Mouse (Mus musculus) kidney, adult 9 months (tissue): ENCODE measurements at regions not wholly inside any gene's neighbourhood (a gene's known extent, or its start where the extent isn't known, plus 50 kb on each side); places are given as distances from the start of the nearest gene placed in this dataset.
A peak's percentile ranks its signal among the peaks of the same experiment; 100 is the strongest.
"Not testable (repeated sequence)": the region's sequence is repeated elsewhere in the genome, so short reads cannot be mapped to it uniquely, and the experiment has no call there.

Source experiments
- DNase-seq: peaks from one replicate; pipeline ENCODE4 v3.0.0; 2022

DNA sequence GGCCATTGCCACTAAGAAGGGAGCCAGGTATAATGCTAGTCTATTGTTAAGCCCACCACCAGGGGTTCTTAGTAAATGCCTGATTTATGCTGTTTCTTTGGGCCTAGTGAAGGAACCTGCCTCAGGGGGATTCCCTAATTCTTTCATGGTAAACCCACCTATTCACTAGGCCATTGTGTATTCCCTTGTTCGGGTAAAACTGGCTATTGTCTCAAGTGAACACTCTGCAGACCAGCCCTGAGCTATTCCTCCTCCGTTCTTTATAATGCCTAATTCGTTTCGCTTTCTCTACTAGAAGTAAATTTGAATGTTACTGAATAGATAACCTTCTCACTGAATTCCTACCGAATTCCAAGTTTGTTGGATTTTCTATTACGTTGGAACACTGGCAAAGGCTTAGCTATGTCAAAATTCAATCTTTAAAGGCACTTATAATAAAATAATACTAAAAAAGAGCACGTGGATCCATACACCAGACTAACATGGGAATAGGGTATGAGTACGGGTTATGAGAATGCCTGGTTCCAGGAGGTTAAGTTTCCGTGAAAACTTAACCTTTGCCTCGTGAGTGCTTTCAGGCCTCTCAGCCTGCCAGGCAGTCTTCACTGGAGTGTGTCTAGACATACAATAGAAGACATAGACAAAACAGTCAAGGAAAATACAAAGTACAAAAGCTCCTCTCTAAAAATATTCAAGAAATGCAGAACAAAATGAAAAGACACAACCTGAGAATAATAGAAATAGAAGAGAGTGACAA is 536.8 kb upstream of the Cntn5 start:
- DNase-seq, result peak; percentile 52

DNA sequence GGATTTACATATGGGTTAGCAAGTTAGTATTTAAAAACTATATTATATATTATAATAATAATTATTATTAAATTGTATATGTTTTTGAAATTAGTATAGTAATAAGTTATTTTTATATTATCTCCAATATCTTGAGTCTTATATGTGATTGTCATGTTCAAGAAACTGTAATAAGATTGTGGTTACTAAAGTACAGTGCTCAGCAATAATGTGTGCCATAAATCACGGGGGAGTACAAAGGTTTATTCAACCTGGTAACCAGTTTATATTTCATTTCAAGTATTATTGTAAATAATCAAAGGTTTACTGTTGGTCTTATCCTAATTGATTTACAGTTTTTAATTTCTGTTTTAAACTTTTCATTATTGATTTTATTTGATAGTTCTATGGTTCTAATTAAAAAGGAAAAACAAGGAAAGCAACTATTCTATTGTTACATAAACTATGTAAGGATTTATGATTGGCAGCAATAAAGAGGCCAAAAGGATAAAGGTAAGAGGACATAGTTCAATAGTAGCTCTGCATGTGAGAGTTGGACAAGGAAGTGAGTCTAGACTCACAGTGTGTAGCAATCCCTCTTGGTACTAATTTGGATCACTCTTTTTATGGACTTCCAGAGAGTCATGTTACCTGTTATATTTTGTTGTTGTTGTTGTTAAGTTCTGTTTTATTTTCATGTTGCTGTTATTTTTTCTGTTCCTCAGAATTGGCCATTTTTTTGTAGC is 532.0 kb upstream of the Cntn5 start:
- no peak for DNase-seq

- no peak for DNase-seq
Observed at GRCm38 (mm10) chr9:11436014-11436413, 531.4 kb upstream of the Cntn5 start.

- peak; percentile 64 for DNase-seq
Observed at GRCm38 (mm10) chr9:11435019-11435418, 530.4 kb upstream of the Cntn5 start.

GRCm38 (mm10) chr9:11426473-11426872 is 521.9 kb upstream of the Cntn5 start:
- DNase-seq, result no peak

DNA sequence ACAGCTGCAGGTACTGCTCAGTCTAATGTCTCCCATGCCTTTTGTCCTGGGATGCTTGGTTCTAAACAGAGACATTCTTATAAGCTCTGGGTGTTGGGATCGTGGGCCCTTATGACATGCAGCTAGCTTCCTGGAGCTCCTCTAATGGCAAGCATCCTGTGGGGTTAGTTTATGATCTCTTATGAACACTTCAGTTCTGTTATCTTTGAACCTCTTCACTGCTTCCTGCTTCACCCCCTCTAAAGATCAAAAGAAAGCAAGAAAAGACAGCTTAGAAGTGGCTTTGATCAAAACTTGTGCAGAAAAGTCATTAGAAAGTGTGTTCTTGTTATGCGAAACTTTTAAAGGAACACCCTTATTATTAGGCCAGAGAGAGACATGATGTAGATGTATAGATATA is 492.3 kb upstream of the Cntn5 start:
- DNase-seq, result no peak

- no peak for DNase-seq
Observed at GRCm38 (mm10) chr9:11381648-11382075, 477.1 kb upstream of the Cntn5 start.

DNA sequence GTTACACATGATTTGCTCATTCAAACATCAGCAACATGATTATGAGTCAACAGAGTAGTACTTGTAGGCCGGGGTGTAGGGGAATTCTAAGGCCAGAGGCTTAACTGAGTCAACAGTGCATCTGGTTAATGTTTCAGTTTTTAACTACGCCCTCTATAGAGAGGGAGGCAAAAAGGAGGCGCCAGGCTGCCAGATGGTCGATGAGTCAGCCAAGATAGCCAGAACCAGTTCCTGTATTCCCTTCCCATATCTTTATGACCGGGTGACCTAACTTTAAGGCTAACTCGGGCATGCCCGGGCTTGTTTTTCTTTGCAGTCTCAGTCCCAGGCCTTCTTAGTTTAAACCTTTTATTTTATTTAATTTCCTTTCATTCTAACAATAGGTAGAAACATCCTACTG is 476.0 kb upstream of the Cntn5 start:
- DNase-seq, result no peak

DNA sequence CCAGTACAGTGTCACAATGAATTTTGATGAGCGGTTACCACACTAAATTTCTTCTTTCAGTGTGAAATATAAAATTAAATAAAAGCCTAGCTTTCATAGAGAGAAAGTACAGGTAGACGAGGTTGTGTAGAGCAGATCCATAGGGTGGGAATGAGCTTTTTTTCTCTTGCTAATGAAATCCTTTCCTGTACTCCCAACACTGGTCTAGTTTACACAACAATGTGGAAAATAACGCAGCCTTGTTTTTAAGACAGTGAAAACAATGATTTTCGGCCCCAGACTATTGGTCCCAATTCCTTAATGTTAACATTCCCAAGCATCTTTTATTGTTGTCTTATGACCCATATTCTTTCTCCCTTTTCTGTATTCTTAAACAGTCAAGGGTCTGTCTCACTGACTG is 473.5 kb upstream of the Cntn5 start:
- DNase-seq, result no peak

DNA sequence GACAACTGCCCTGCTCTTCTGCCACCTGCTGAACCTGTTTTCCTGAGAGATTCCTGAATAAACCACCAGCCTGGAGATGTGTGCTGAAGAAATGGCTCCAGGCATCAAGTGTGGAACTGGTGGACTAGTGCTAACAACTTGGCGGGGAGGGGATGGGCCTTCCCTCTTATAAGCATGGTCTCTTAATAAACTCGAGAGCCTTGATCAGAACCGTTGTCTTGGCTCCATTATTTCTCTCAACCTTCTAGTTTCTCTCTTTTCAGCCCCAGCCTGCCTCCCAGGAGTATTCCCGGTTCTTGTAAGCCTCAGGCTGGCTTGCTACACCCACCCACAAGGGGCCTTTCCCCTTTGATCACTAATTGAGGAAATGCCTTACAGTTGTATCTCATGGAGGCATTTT is 473.0 kb upstream of the Cntn5 start:
- no peak for DNase-seq

DNA sequence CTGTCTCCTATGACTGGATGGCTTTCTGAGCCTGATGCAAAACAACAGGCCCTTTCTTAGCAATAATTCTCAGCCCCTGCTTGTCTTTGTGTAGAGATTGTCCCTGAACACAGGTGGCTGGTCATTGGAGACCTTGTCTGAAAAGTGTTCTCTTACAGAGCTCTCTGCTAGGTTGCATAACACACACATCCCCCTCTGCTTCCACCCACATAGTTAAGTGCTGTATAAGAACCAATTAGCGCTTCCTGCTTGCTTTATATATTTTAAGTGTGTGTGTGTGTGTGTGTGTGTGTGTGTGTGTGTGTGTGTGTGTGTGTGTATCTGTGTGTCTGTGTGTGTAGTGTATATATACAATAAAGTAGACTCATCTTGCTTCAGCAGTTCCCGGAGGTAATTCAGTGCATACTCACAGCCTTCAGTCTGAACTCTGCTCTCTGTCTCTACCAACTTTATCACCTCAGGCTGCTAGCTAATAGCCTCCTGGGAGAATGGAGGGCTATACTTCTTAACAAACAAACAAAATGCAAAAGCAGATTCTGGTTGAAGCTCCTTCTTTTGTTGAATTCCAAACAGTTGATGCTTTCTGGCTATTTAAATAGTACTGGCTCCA is 468.8 kb upstream of the Cntn5 start:
- DNase-seq, result no peak

DNA sequence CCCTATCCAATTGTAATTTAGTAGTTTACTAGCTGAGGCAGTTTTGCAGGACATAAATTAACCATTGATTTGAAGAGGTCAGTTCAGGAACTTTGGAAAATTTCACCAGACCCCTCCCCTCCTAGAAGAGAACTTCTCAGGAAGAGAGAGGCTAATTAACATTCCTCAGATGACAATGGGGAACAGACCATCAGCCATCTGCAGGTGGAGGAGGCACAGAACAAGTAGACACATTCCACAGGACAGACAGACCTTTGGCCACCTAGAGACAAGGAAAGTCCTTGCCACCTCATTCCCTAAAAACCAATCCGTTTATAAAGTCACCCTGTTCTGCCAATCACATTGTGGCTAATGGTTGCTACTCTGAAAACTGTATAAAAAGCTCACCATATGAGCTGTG is 463.5 kb upstream of the Cntn5 start:
- DNase-seq, result no peak

DNA sequence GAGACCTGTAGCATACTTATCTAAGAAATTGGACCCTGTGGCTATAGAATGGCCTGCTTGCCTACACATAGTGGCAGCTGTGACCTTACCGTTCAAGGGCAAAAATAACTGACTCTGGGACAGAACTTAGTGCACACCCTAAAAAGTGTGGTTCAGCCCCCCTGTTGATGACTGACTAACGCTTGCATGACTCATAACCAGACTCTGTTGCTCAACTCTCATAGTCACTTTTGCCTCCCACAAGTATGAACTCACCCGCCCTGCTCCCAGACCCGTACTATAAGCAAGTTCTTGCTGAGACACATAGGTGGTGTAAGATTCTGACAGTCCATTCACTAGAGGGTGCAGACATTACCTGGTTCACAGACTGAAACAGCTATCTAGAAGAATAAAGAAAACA is 424.3 kb upstream of the Cntn5 start:
- DNase-seq, result no peak

DNA sequence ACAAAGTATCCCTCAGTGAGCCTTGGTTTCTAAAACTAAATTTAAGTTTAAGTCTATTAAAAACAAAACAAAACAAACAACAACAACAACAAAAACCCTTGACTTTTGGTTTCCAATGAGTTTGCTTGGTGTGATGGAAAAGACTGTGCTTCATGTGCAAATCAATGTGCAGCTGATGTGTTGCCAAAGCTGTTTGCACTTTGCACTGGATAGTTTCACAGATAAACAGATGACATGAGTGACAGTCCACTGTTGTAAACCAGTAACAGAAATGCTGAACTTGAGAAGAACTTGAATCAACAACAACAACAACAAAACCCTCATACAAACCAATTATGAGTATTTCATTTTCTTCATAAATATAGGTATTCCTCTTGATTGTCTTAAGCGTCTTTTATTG is 412.6 kb upstream of the Cntn5 start:
- no peak for DNase-seq

- DNase-seq, result not testable (repeated sequence)
Observed at GRCm38 (mm10) chr9:11297116-11297515, 392.5 kb upstream of the Cntn5 start.

- DNase-seq, result no peak
Observed at GRCm38 (mm10) chr9:11285135-11285534, 380.6 kb upstream of the Cntn5 start.

DNA sequence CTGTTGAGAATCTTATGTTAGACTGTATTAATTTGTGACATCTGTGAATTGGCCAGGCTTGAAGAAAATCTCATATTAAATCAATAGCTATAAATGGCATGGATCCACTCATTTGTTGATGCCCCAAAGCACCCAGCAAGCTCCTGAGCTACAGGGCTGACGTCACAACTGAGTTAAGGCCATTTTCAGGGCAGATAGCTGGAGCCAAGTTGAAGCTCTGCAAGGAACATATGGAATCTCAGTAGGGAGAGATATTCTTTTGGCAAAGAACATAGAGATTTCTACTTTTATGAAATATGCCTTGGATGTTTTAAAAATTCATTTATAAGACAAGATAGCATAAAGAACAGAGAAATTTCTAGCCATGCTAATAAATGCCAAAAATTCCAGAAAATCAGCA is 380.0 kb upstream of the Cntn5 start:
- no peak for DNase-seq

- no peak for DNase-seq
Observed at GRCm38 (mm10) chr9:11279409-11280127, 375.0 kb upstream of the Cntn5 start.

DNA sequence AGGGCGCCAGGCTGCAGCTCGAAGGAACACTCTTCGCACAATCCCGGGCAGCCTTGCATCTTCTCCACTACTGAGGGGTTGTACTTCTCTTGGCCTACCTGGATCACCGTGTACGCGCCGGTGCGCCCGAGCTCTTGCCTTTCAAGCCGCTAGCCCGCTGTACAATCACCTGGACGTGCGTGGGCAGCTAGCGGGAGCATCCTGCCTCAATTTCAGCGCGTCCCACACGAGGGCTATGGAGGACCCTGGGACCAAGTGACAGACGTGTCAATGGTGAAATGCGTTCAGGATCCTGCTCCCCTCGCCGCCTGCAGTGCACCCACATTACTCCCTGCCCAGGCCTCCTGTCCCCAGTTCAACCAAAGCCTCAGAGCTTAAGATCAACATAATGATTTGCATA is 373.2 kb upstream of the Cntn5 start:
- DNase-seq, result no peak

DNA sequence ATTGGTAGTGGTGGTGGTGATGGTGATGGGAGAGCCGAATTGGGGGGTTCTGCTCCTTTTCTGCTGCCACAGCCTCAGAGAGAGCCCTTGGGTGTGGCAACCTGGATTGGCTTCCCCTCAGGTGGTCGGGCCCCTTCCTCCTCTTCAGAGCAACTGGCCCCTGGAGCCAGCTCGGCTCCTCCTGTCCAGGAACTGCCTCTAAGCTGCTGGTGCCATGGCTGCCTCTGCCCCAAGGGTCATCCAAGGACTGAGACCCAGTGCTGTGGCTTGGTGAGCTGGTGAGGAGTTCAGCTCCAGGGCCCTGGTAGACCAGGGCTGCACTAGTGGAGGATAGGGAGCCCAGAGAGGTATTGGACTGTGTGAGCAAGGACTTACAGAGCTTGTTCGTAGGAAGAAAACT is 372.4 kb upstream of the Cntn5 start:
- no peak for DNase-seq

GRCm38 (mm10) chr9:11256848-11257247 is 352.3 kb upstream of the Cntn5 start:
- DNase-seq, result no peak

- no peak for DNase-seq
Observed at GRCm38 (mm10) chr9:11206829-11207228, 302.3 kb upstream of the Cntn5 start.

GRCm38 (mm10) chr9:11206267-11206666 is 301.7 kb upstream of the Cntn5 start:
- DNase-seq, result no peak

- no peak for DNase-seq
Observed at GRCm38 (mm10) chr9:11192183-11192582, 287.6 kb upstream of the Cntn5 start.
